Mouse (Mus musculus) adipocyte (in vitro differentiated cells): ENCODE measurements at regions not wholly inside any gene's neighbourhood (a gene's known extent, or its start where the extent isn't known, plus 50 kb on each side); places are given as distances from the start of the nearest gene placed in this dataset.

ENCODE experiments used
- DNase-seq: peaks from one replicate; pipeline ENCODE4 v3.0.0-alpha.2; 2016; ENCODE audit warnings: low spot score

DNA sequence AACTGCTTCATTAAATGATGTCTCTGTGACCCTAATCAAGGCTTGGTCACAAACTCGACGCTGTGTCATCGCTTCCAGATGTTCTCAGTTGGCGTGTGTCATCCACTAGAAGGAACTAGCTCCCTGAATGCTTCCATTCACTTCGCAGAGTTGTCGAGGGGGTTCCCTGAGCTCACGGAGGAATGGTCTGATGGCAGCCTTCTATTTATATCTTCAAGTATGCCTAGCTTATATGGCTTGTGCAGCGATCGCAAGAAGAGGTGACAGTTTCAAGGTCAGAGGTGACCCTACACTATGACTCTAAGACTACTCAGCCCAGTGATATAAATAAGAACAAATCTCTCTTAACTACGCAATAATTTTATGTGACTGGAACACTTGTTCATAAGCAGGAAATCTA, 126.3 kb downstream of the Nr4a2 start:
- DNase-seq = no peak

GRCm38 (mm10) chr2:56992851-56993250, 131.0 kb downstream of the Nr4a2 start:
- peak; percentile 3 for DNase-seq

- DNase-seq = no peak
Observed at GRCm38 (mm10) chr2:56991821-56992220, 132.0 kb downstream of the Nr4a2 start.

DNA sequence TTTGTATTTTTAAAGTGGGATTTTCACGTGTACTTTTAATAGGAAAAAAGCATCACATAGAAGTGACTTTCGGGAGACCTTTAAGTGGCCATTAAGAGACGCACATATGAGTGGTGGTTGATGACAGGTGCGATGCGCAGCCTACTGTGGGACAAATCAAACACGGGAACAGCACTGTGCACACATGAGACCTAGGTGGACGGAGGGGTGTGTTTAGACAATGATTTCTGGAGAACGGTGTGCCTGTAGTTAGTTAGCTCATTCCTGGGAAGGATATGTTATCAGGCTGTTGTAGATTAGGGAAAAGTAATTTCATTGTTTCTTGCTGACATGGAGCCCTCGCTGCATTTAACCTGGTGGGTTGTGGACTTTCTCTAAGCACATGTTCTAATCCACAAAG, 133.0 kb downstream of the Nr4a2 start:
- no peak for DNase-seq

GRCm38 (mm10) chr2:56983167-56983566, 140.6 kb downstream of the Nr4a2 start:
- DNase-seq = no peak

DNA sequence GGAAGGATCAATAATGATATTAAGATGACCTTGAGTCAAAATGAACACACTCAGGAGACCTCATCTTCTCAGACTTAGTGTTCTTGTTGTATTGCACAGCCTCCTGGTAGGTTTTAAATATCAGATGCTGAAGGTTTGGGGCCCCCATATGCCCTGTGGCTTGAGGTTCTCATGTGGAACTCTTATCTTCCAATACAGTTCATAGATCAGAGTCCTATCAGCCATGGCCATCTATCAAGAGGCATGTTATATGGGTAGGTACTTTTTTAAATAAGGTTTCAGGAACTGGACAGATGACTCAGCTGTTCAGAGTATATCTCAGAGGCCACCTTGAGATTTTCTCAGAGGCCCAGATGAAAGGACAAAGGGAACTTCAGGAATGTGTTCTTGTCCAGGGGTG, 143.2 kb downstream of the Nr4a2 start:
- DNase-seq = no peak

GRCm38 (mm10) chr2:56975680-56976079, 148.1 kb downstream of the Nr4a2 start:
- no peak for DNase-seq

- no peak for DNase-seq
Observed at GRCm38 (mm10) chr2:56963937-56964695, 159.7 kb downstream of the Nr4a2 start.

DNA sequence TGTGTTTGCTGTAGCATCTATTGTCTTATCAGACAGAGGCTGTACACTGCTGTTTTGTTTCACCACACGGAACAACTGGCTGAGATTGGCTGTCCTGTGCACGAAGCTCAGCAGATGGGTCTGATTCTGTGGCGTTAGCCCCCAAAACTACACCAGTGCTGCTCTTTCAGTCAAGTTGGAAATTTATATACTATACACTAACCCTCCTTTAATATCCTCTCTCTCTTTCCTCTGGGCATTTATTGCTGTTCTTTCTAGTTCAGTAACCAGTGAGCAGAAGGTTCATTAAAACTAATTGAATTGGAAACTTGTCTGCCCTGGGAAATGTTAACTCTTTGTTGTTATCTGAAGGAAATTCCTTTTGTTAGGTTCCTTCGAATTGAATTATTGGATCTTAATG, 164.1 kb downstream of the Nr4a2 start:
- no peak for DNase-seq

DNA sequence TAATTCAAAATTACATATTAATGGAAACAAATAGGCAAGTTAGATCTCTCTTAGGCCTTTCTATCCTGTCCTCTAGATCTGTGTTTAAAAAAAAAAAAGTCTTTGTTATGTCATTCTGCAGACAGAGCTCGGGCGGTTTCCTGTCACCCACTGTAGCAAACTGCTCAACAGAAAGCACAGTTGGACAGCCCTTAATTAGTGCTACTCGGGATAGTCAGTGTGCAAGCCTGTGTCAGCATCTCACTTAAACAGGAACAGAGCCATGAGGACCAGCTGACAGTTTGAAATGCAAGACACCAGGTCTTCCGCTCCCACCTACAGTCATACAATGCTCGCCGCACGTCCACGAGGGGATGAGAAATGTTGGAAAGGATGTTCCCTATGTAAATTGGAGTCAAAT, 170.5 kb downstream of the Nr4a2 start:
- no peak for DNase-seq

DNA sequence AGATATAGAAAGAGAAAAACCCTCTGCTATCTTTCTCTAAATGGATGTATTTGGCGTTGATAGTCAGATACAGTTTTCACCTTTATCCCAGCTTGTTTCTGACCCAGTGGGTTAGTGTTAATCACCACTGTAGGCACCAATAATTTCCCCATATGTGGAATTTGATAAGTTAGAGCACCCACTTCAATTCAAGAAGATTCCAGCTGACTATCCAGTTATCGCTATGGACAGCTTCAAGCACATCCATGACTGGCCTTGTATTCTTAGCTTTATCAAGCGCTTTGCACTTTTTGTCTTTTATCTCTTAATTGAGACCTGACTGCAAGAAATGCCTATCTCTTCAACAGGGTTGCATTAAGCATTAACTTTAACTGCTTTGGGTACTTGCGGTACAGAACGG, 211.3 kb downstream of the Nr4a2 start:
- no peak for DNase-seq

- DNase-seq = no peak
Observed at GRCm38 (mm10) chr2:56909096-56909865, 214.5 kb downstream of the Nr4a2 start.

- DNase-seq = no peak
Observed at GRCm38 (mm10) chr2:56885181-56885580, 238.6 kb downstream of the Nr4a2 start.

GRCm38 (mm10) chr2:56860776-56861175, 263.0 kb downstream of the Nr4a2 start:
- DNase-seq = no peak

- DNase-seq = no peak
Observed at GRCm38 (mm10) chr2:56820551-56820950, 303.3 kb downstream of the Nr4a2 start.

- DNase-seq = no peak
Observed at GRCm38 (mm10) chr2:56784808-56785207, 339.0 kb downstream of the Nr4a2 start.
